Mouse (Mus musculus) left cerebral cortex, adult 2 months (tissue): ENCODE measurements around the gene Psmc3ip. TPM values are rescaled to one million over a fixed set of nuclear protein-coding genes. Genes with fewer than 3 reads are reported as not detected.

Experiments used
- DNase-seq, 2 experiments: peaks; one replicate each; pipeline ENCODE4 v3.0.0; 2021 to 2022; ENCODE audit warnings: low spot score in 2 of 2, mixed read lengths in 1 of 2; ENCODE audit errors: extremely low spot score in 1 of 2
- H3K27ac ChIP-seq: fragments of 200-600 bp; 2 replicates; pipeline ENCODE4 v1.8.1; 2022
- H3K4me3 ChIP-seq: fragments of 200-600 bp; 2 replicates; pipeline ENCODE4 v1.8.1; 2022
- CTCF ChIP-seq: fragments of 200-600 bp; IDR thresholded peaks from 2 replicates; pipeline ENCODE4 v1.8.1; 2022; ENCODE audit warnings: antibody characterized with exemption, mild to moderate bottlenecking, moderate library complexity
- intact Hi-C: fragments of 180-260 bp; cut with DNase I; formaldehyde crosslinking; loops from one replicate; pipeline ENCODE4 v1.15.1; 2025
- microRNA-seq, 2 experiments: library from miRNA; unstranded; fragments of <30 nt; microRNA quantifications; one replicate each; pipeline ENCODE4 v1.2.0; 2021
- total RNA-seq, 2 experiments: library from RNA; stranded (reverse); gene quantifications; 2 replicates each; pipeline ENCODE4 v1.2.3; 2021

Gene Psmc3ip
- total RNA-seq, 2 experiments from 2014 or later: 2.7 to 3.1 TPM

- intact Hi-C loops: loop anchor here (1.0 kb wide), 1 partner anchor 75 kb away; no protein-coding TSS in a partner anchor
- H3K4me3 ChIP-seq: no peak overlapping the region
- peak overlapping the region; percentile 80 for H3K27ac ChIP-seq
- DNase-seq: no peak
- no peak for TF ChIP-seq CTCF
These were observed 36.5 kb downstream of the Psmc3ip start for GRCm38 (mm10) chr11:101058726-101059125.

DNA sequence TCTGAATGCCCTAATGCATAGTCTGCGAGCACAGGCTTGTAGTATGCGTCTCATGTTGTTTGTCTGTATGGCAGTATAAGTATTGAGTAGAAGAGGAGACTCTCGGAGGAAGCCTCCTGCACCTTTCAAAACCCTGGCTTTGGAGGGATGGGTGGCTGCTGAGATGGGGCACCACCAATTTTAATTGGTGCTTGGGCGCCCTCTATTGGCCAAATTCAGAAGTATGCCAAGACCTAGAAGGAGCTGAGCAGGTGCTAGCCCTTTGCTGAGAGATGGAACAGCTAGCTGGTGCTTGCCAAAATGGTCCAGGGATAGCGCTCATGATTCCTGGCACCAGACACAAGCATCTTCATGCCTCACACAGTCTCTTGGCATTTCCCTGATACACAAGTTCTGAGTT, 37.4 kb downstream of the Psmc3ip start:
- intact Hi-C loops: loop anchor here (1.0 kb wide), 1 partner anchor 75 kb away; no protein-coding TSS in a partner anchor

DNA sequence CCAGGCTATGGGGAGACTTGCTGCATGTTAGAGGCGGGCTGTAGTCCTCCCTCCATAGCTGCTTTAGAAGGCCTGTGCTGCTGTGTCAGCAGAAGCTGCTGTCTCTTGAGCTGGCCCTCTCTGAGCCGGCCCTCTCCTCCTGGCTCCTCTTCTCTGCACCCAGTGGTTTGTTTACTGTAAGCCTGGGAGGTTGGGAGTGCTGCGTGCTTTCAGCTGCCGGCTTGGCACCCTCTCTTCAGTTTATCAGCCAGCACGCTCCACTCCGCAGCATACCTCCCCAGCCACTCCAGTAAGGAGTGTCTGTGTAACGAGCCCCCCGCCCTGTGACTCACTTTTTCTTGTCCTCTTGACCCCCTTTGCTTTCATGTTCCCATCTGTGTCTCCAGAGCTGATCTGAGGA, 38.4 kb downstream of the Psmc3ip start:
- no peak for DNase-seq
- intact Hi-C loops: no loop called here
- Histone ChIP-seq H3K27ac (peak overlapping the region; percentile 67), H3K4me3 (no peak overlapping the region)
- TF ChIP-seq CTCF: no peak

More for the DNA sequence above, 37.4 kb downstream of the Psmc3ip start:
- peak; percentile 81 for TF ChIP-seq CTCF
- no peak overlapping the region for H3K4me3 ChIP-seq
- peak; percentile 78 to 84 for DNase-seq
- peak overlapping the region; percentile 80 for H3K27ac ChIP-seq

DNA sequence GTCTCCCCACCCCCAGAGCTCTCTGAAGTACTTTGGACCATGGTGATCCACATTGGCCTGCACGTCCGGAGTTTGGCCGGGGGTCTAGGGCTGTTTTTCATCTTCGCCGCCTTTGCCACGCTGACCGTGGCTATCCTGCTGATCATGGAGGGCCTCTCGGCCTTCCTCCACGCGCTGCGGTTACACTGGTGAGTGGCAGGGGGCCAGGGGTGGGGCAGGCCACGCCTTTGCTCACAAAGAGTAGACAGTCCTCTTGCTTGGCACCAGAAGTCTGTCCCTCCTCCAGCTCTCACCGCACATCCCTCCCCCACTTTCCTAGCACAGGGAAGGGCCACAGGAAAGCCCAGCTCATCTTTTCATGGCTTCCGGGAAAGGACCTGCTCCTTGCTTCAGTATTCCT, 39.8 kb downstream of the Psmc3ip start:
- Histone ChIP-seq H3K27ac (no peak overlapping the region), H3K4me3 (no peak overlapping the region)
- no peak for TF ChIP-seq CTCF
- DNase-seq: no peak
- intact Hi-C loops: no loop called here

DNA sequence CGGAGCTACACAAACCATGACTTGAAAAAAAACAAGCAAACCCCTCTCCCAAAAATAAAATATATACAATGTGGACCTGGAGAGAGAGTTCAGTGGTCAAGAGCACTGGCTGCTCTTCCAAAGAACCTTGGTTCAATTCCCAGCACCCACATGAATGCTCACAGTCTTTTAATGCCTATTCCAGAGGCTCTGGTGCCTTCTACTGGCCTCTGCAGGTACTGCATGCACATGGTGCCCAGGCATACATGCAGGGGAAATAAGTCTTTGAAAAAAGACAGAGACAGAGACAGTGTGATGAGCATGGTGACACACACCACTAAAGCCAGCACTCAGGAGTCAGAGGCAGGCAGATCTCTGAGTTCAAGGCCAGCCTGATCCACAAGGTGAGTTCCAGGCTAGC, 41.3 kb downstream of the Psmc3ip start:
- DNase-seq: no peak
- Histone ChIP-seq H3K27ac (no peak overlapping the region), H3K4me3 (no peak overlapping the region)
- intact Hi-C loops: no loop called here
- TF ChIP-seq CTCF: peak; percentile 49

DNA sequence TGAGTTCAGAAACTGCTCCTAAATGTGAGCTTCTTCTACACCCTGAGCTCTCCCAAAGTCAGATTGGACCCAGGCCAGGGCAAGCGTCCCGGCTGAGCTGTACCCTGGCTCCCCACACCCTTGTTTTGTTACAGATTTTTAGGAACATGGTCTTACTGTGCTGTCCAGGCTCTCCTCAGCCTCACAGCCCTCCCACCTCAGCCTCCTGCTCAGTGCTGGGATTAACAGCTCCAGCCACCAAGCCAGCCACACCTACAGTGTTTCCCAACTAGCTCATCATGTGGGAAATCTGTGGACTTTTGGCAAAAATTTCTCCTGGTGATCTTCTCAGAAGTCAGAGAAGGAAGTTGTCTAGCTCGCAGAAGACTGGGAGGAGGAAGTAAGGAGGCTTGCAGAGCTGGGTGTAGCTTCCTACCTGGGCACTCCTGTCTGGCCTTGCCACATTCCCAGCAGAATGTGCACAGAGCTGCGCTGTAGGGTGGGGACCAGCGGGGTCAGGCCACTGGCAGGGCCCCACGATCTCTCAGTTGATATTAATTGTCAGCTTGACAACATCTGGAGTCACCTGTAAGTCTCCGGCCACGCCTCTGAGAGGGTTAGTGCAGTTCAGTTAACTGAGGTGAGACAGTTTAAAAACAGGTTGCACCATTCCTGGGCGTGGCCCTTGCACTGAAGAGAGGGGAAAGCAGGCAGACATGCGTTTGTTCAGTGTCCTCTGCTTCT, 42.3 kb downstream of the Psmc3ip start:
- Histone ChIP-seq H3K4me3 (no peak overlapping the region), H3K27ac (peak overlapping the region; percentile 67)
- intact Hi-C loops: no loop called here
- DNase-seq: no peak
- TF ChIP-seq CTCF: no peak

DNA sequence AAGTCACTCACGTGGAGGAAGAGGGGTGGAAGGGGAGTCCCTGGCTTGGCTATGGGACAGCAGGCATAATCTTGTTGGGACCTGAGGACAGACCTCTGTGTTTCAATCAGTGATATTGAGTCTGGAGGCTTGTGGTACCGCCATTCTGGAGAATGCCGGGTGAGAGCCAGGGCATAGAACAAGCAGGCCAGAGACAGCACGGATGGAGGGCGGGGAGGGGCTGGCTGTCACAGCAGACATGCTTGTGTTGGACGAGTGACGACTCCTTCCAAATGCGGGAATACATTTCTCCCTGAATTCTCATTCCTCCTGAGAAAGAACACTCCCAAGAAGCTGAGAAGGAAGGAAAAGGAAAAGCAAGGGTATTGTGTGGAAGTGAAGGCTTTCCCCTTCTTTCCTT, 43.6 kb downstream of the Psmc3ip start:
- peak overlapping the region; percentile 4; the same call in 1 of the 2 replicates for H3K27ac ChIP-seq
- TF ChIP-seq CTCF: no peak
- intact Hi-C loops: no loop called here
- no peak for DNase-seq
- no peak overlapping the region for H3K4me3 ChIP-seq

DNA sequence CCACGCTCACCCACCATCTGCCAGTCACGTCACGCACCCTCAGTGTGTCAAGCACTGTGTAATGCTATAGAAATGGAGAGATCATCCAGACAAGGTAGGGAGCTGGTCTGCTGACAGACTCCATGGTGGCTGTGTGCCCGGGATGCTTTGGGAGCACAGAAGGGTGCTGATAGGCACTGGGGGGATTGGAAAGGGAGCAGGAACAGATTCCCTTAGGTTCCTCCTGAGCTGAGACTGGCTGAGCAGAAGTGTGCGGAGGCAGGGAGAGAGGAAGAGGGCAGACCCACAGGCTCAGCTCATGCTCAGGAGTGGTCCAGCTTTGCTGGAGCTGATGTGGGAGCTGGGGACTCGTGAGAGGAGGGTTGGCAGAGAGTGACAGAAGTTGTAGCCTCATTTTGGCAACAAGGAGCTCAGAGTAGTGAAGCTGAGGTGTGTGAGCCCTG, 44.2 kb downstream of the Psmc3ip start:
- peak overlapping the region; percentile 59; the same call in 1 of the 2 replicates for H3K27ac ChIP-seq
- TF ChIP-seq CTCF: no peak
- H3K4me3 ChIP-seq: no peak overlapping the region
- intact Hi-C loops: no loop called here
- DNase-seq: no peak

GRCm38 (mm10) chr11:101050359-101050758, 44.9 kb downstream of the Psmc3ip start:
- no peak for DNase-seq
- Histone ChIP-seq H3K27ac (peak overlapping the region; percentile 59), H3K4me3 (no peak overlapping the region)
- no peak for TF ChIP-seq CTCF
- intact Hi-C loops: no loop called here

GRCm38 (mm10) chr11:101047502-101047901, 47.7 kb downstream of the Psmc3ip start:
- no peak overlapping the region for H3K4me3 ChIP-seq
- TF ChIP-seq CTCF: no peak
- peak overlapping the region; percentile 47; the same call in 1 of the 2 replicates for H3K27ac ChIP-seq
- DNase-seq: no peak
- intact Hi-C loops: no loop called here

DNA sequence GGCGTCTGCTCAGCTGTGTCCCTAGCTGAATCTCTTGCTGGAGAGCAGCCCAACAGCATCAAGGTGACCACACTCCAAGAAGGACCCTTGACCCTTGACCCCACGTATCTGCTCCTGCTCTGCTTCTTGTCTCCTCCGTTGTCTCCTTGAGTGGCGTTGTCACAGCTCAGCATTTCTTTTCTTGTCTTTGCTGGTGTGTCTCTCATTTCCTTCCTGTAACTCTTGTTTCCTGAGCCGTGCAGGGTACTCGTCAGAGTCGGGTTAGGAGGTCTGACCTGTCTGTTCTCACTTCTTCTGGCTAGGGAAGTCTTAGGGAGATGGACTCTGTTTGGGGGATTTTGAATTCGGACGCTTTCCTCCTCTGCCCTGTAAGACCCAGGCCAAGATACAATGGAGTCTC, 48.8 kb downstream of the Psmc3ip start:
- intact Hi-C loops: no loop called here
- Histone ChIP-seq H3K27ac (no peak overlapping the region; the same call in 1 of the 2 replicates), H3K4me3 (no peak overlapping the region)
- no peak for DNase-seq
- TF ChIP-seq CTCF: no peak

DNA sequence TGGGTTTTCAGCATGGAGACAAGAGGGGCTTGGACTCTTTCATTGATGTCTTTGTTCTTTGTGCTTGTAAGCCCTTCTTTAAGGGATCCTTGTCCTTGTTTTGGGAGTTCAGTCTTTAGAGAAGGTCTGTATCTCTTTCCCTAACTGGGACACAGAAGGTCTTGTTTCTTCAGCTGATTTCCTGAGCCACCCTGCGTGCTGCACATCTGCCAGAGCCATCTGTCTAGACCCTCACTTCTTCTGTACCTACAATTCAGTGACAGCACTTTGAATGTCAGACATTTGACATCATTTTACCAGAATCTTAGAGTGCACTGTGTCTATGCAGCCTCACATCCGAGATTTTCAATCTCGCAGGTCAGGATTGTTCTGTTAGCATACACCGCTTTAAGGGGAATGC, 49.4 kb downstream of the Psmc3ip start:
- Histone ChIP-seq H3K27ac (0 out of 2 replicates have a peak overlapping the region, but pooled peaks have one; percentile 15), H3K4me3 (no peak overlapping the region)
- no peak for TF ChIP-seq CTCF
- no peak for DNase-seq
- intact Hi-C loops: loop anchor here (2.0 kb wide), 1 partner anchor 15 kb away; no protein-coding TSS in a partner anchor

Small RNA genes lying within 50 kb of the gene (microRNA-seq; reads per million reads assigned to microRNA genes)
- 0 reads per million in 2 experiments for gene Gm27626

Other genes starting within 250 kb of the Psmc3ip start
- 10 to 100 TPM; 23.6 to 25.0 TPM for gene Stat5b, start 244.7 kb downstream of the Psmc3ip start, total RNA-seq
- 1 to 10 TPM; 1.7 to 2.0 TPM for gene Stat5a, start 236.1 kb downstream of the Psmc3ip start, total RNA-seq
- 10 to 100 TPM; 35.7 to 40.9 TPM for gene Stat3, start 155.9 kb downstream of the Psmc3ip start, total RNA-seq
- gene Cavin1, start 124.5 kb downstream of the Psmc3ip start, total RNA-seq: 10 to 100 TPM; 19.2 to 22.2 TPM
- 100 to 1,000 TPM; 442 to 461 TPM for gene Atp6v0a1, start 86.0 kb downstream of the Psmc3ip start, total RNA-seq
- 1 to 10 TPM; 8.3 TPM for gene Naglu, start 25.4 kb downstream of the Psmc3ip start, total RNA-seq
- 1 to 10 TPM in 1 of 2 experiments, under 1 TPM in 1; 0.87 to 1.5 TPM for gene Hsd17b1, start 17.0 kb downstream of the Psmc3ip start, total RNA-seq
- gene Coasy, start 12.9 kb downstream of the Psmc3ip start, total RNA-seq: 10 to 100 TPM; 22.5 to 24.1 TPM
- 10 to 100 TPM; 41.1 to 44.7 TPM for gene Mlx, start 8.2 kb downstream of the Psmc3ip start, total RNA-seq
- gene Retreg3, start 24.5 kb upstream of the Psmc3ip start, total RNA-seq: 10 to 100 TPM; 50.7 to 56.6 TPM
- 10 to 100 TPM; 45.1 to 45.8 TPM for gene Tubg1, start 24.5 kb upstream of the Psmc3ip start, total RNA-seq
- 10 to 100 TPM; 51.4 to 52.9 TPM for gene Tubg2, start 60.5 kb upstream of the Psmc3ip start, total RNA-seq
- gene Cntnap1, start 75.1 kb upstream of the Psmc3ip start, total RNA-seq: 100 to 1,000 TPM; 171 to 182 TPM
- gene Plekhh3, start 75.9 kb upstream of the Psmc3ip start, total RNA-seq: 10 to 100 TPM; 13.0 to 13.2 TPM
- under 1 TPM in 1 of 2 experiments, not detected in 1; 0.38 TPM for gene Ccr10, start 80.0 kb upstream of the Psmc3ip start, total RNA-seq
- 10 to 100 TPM; 56.9 to 62.1 TPM for gene Ezh1, start 131.0 kb upstream of the Psmc3ip start, total RNA-seq
- 10 to 100 TPM; 35.7 to 40.8 TPM for gene Ramp2, start 150.6 kb upstream of the Psmc3ip start, total RNA-seq
- 10 to 100 TPM; 59.3 to 61.0 TPM for gene Vps25, start 158.3 kb upstream of the Psmc3ip start, total RNA-seq
- 1 to 10 TPM; 4.5 to 8.0 TPM for gene Wnk4, start 165.1 kb upstream of the Psmc3ip start, total RNA-seq
- gene Cntd1, start 183.6 kb upstream of the Psmc3ip start, total RNA-seq: under 1 TPM; 0.44 to 0.81 TPM
- 10 to 100 TPM; 97.5 to 98.4 TPM for gene Coa3, start 183.7 kb upstream of the Psmc3ip start, total RNA-seq
- 100 to 1,000 TPM; 210 to 218 TPM for gene Becn1, start 206.8 kb upstream of the Psmc3ip start, total RNA-seq
- 100 to 1,000 TPM; 125 to 132 TPM for gene Psme3, start 220.8 kb upstream of the Psmc3ip start, total RNA-seq
- gene Aoc2, start 229.6 kb upstream of the Psmc3ip start, total RNA-seq: 1 to 10 TPM; 7.2 to 9.4 TPM
- under 1 TPM; 0.63 TPM for gene Aoc3, start 235.2 kb upstream of the Psmc3ip start, total RNA-seq